Mouse (Mus musculus) liver, embryonic 11.5 days (tissue): Measurements from ENCODE around the gene Erbin. TPM values are rescaled to one million over a fixed set of nuclear protein-coding genes. Genes with fewer than 3 reads are reported as not detected.

Experiments used
- ATAC-seq: fragments of 200-750 bp; cut with Nextera tagmentation; replicated peaks from 2 replicates; pipeline ENCODE4 v1.8.0; 2017; ENCODE audit warnings: moderate number of reproducible peaks, mild to moderate bottlenecking, moderate TSS enrichment, moderate library complexity; ENCODE audit not compliant: low FRiP score
- DNase-seq: peaks from one replicate; pipeline ENCODE4 v3.0.0-alpha.2; 2017; ENCODE audit warnings: low spot score
- H3K27ac ChIP-seq: fragments of 300-500 bp; sonication (generic); 2 replicates; pipeline ENCODE4 v1.5.1; 2014; ENCODE audit warnings: mild to moderate bottlenecking, low read depth, low read length, control low read depth
- H3K27me3 ChIP-seq: fragments of 300-500 bp; sonication (generic); replicated peaks from 2 replicates; pipeline ENCODE4 v1.6.1; 2014; ENCODE audit warnings: low read length, mixed read lengths; ENCODE audit not compliant: control insufficient read depth, insufficient read depth
- H3K36me3 ChIP-seq: fragments of 300-500 bp; sonication (generic); 2 replicates; pipeline ENCODE4 v1.6.1; 2014; ENCODE audit warnings: mild to moderate bottlenecking, low read length, moderate library complexity, mixed read lengths; ENCODE audit not compliant: control insufficient read depth, insufficient read depth
- H3K4me1 ChIP-seq: fragments of 300-500 bp; sonication (generic); replicated peaks from 2 replicates; pipeline ENCODE4 v1.6.1; 2014; ENCODE audit warnings: low read length, mixed read lengths; ENCODE audit not compliant: control insufficient read depth, insufficient read depth
- H3K4me2 ChIP-seq: fragments of 300-500 bp; sonication (generic); 2 replicates; pipeline ENCODE4 v1.6.1; 2014; ENCODE audit warnings: mild to moderate bottlenecking, control low read depth, moderate library complexity
- H3K4me3 ChIP-seq: fragments of 300-500 bp; sonication (generic); 2 replicates; pipeline ENCODE4 v1.5.1; 2014; ENCODE audit warnings: low read depth, low read length, control low read depth
- H3K9ac ChIP-seq: fragments of 300-500 bp; sonication (generic); 2 replicates; pipeline ENCODE4 v1.6.1; 2014; ENCODE audit warnings: low read depth, low read length, control low read depth
- H3K9me3 ChIP-seq: fragments of 300-500 bp; sonication (generic); 2 replicates; pipeline ENCODE4 v1.6.1; 2016; ENCODE audit warnings: low read length, inconsistent platforms, mixed read lengths; ENCODE audit not compliant: control insufficient read depth
- WGBS: fragments of 180-500 bp; shearing (Covaris S2); extraction: QIAGEN DNeasy Blood & Tissue Kit; methylation state at CpG from one replicate; pipeline ENCODE4 v1.1.7; 2014; 5-methylcytosine and 5-hydroxymethylcytosine counted together
- polyA plus RNA-seq: library from polyadenylated mRNA; unstranded; fragments of >200 nt; fragmentation: Nextera tagmentation; extraction: Ambion mirVana; gene quantifications from 2 replicates; pipeline ENCODE4 v1.2.1, GENCODE M21; 2014

Erbin gene
- polyA plus RNA-seq, 1 experiment from 2014 or later: 16.2 TPM

DNA sequence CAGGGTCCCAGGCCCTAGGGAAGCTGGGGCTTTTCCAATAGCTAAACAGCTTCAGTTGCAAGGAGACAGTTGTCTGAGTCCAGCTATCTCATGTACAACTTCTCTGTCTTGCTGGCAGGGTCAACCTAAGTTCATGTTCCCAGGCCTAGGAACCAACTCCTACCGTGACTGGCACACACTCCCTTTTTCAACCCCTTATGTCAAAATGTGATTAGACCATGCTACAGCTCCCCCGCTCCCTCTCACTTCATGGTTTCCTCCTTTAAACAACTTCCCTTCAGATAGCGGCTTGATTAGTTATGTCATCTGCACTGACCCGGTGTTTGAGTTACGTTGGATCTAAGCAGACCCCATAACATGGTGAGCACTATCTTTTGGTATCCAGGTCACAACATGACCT is 112.8 kb downstream of the Erbin start:
- Histone ChIP-seq H3K4me2 (no peak overlapping the region), H3K9me3 (no peaks in the 10 kb centered on the region), H3K27ac (no peak overlapping the region), H3K36me3 (no peaks in the 10 kb centered on the region), H3K27me3 (no peaks in the 10 kb centered on the region), H3K4me3 (no peak overlapping the region), H3K9ac (no peak overlapping the region), H3K4me1 (0 out of 2 replicates have a peak, but pooled peaks cover 3% of the 10 kb centered on the region)
- WGBS: 46% methylated on average over 5 of the region's 5 CpGs
- ATAC-seq: no peak; the same call in 1 of the 2 replicates
- no peak for DNase-seq

- no peak overlapping the region for H3K27ac ChIP-seq
- no peak overlapping the region for H3K9ac ChIP-seq
- no peaks in the 10 kb centered on the region for H3K36me3 ChIP-seq
- H3K27me3 ChIP-seq: no peaks in the 10 kb centered on the region
- H3K9me3 ChIP-seq: no peaks in the 10 kb centered on the region
- H3K4me2 ChIP-seq: no peak overlapping the region
- ATAC-seq (no peak), DNase-seq (no peak)
- WGBS: 78% methylated on average over 6 of the region's 6 CpGs
- no peak overlapping the region for H3K4me3 ChIP-seq
- H3K4me1 ChIP-seq: 0 out of 2 replicates have a peak, but pooled peaks cover 3% of the 10 kb centered on the region
These were observed 114.0 kb downstream of the Erbin start for GRCm38 (mm10) chr13:103806210-103806851.

GRCm38 (mm10) chr13:103803721-103804120 is 116.6 kb downstream of the Erbin start:
- H3K9me3 ChIP-seq: no peaks in the 10 kb centered on the region
- ATAC-seq: no peak
- H3K4me3 ChIP-seq: no peak overlapping the region
- WGBS: 71% methylated on average over 5 of the region's 5 CpGs
- H3K4me2 ChIP-seq: no peak overlapping the region
- H3K4me1 ChIP-seq: 0 out of 2 replicates have a peak, but pooled peaks cover 3% of the 10 kb centered on the region
- H3K27ac ChIP-seq: no peak overlapping the region
- H3K36me3 ChIP-seq: no peaks in the 10 kb centered on the region
- no peak overlapping the region for H3K9ac ChIP-seq
- DNase-seq: no peak
- H3K27me3 ChIP-seq: no peaks in the 10 kb centered on the region

GRCm38 (mm10) chr13:103801021-103801420 is 119.3 kb downstream of the Erbin start:
- no peak overlapping the region for H3K9ac ChIP-seq
- H3K27ac ChIP-seq: no peak overlapping the region
- H3K36me3 ChIP-seq: no peaks in the 10 kb centered on the region
- no peak for ATAC-seq
- no peaks in the 10 kb centered on the region for H3K4me1 ChIP-seq
- no peaks in the 10 kb centered on the region for H3K9me3 ChIP-seq
- 87% methylated on average over 1 of the region's 1 CpGs for WGBS
- H3K4me3 ChIP-seq: no peak overlapping the region
- no peak for DNase-seq
- no peak overlapping the region for H3K4me2 ChIP-seq
- no peaks in the 10 kb centered on the region for H3K27me3 ChIP-seq

- 84% methylated on average over 9 of the region's 9 CpGs for WGBS
- no peak overlapping the region for H3K4me3 ChIP-seq
- no peaks in the 10 kb centered on the region for H3K4me1 ChIP-seq
- DNase-seq (no peak), ATAC-seq (no peak)
- H3K27me3 ChIP-seq: no peaks in the 10 kb centered on the region
- H3K27ac ChIP-seq: no peak overlapping the region
- H3K9me3 ChIP-seq: no peaks in the 10 kb centered on the region
- no peak overlapping the region for H3K4me2 ChIP-seq
- H3K36me3 ChIP-seq: no peaks in the 10 kb centered on the region
- no peak overlapping the region for H3K9ac ChIP-seq
These were observed 125.4 kb downstream of the Erbin start for GRCm38 (mm10) chr13:103794688-103795543.

DNA sequence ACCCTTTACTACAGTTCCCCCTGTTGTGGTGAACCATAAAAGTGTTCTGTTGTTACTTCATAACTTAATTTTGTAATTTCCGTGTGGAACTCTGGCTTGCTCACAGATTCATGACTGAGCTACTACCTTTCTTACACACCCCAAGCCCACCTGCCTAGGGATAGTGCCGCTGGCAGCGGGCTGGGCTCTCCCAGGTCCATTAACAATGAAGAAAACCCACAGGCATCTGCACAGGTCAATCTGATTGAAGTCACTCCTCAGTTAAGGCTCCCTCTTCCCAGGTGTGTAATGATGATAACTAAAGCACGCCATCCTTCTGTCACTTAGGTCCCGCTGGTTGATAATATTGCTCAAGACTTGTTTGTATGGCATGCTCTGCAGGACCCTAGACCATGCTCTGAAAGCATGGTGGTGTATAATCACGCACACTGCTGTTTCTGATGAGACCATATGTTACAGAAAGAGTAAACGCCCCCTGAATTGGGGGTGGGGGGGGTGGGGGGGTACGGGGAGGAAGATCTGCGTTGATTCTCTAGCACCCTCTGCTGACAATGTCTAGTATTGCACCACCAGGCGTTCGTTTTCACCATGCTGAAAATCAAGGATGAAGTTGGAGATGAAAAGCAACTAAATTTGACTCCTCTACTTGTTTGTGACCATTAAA is 140.3 kb downstream of the Erbin start:
- Histone ChIP-seq H3K4me2 (peak overlapping the region; percentile 23; the same call in 1 of the 2 replicates), H3K9ac (no peak overlapping the region), H3K9me3 (no peaks in the 10 kb centered on the region), H3K4me3 (no peak overlapping the region), H3K36me3 (no peaks in the 10 kb centered on the region), H3K4me1 (no peaks in the 10 kb centered on the region), H3K27me3 (no peaks in the 10 kb centered on the region), H3K27ac (no peak overlapping the region)
- WGBS: 31% methylated on average over 11 of the region's 11 CpGs
- DNase-seq: no peak
- peak; percentile 31; the same call in 1 of the 2 replicates for ATAC-seq

- Histone ChIP-seq H3K9ac (no peak overlapping the region), H3K4me3 (no peak overlapping the region)
- ATAC-seq: no peak
These were observed 143.2 kb downstream of the Erbin start for GRCm38 (mm10) chr13:103777126-103777525.

DNA sequence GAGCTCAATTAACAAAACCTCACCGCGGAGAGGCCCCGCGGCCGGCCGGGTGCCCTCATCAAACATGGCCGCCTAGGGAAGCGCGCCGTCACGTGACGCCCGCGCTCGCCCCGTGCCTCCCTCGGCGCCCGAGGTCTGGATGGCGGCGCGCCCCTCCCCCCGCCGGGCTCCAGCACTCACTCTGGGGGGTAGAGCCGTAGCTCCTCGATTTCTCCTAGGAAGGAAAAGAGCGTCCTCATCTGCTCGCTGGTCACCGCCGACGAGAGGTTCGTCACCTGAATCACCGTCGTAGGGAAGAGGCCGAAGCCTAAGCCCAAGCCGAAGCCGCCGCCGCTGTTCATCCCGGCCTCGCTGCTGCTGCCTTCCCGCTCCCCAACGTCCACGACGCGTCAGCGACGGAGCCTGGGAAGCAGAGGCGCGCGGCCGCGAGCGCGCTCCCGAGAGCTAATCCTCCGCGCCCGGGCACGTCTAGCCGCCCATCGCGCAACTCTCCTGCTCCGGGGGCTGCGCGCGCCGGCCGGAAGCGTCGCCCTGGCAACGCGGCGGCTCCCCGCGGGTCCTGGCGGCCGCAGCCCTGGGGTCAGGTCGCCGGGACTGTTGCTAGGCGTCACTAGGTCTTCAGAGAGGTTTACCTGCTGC is 146.1 kb downstream of the Erbin start, which contains the start of gene Srek1:
Gene Srek1, minus strand, starts transcription at position 490 of the 639 bp plus-strand sequence.
- under 1% methylated on average over 81 of the region's 81 CpGs for WGBS
- ATAC-seq: peak; percentile 92

More at GRCm38 (mm10) chr13:103777126-103777525, 143.2 kb downstream of the Erbin start:
- H3K27me3 ChIP-seq: no peaks in the 10 kb centered on the region
- no peaks in the 10 kb centered on the region for H3K9me3 ChIP-seq
- 66% methylated on average over 8 of the region's 8 CpGs for WGBS
- no peak overlapping the region for H3K27ac ChIP-seq
- DNase-seq: no peak
- H3K4me1 ChIP-seq: peaks cover 9% of the 10 kb centered on the region
- H3K4me2 ChIP-seq: no peak overlapping the region
- no peaks in the 10 kb centered on the region for H3K36me3 ChIP-seq

More for the DNA sequence above, 146.1 kb downstream of the Erbin start, which contains the start of gene Srek1:
- Histone ChIP-seq H3K27me3 (no peaks in the 10 kb centered on the region), H3K27ac (peak within 1 kb of the TSS; percentile 92), H3K36me3 (no peaks in the 10 kb centered on the region), H3K9me3 (no peaks in the 10 kb centered on the region), H3K4me1 (peaks cover 20% of the 10 kb centered on the region), H3K4me2 (peak within 1 kb of the TSS; percentile 85), H3K4me3 (peak within 1 kb of the TSS; percentile 76), H3K9ac (peak within 1 kb of the TSS; percentile 94)
- peak; percentile 96 for DNase-seq
